Mouse (Mus musculus): ENCODE measurements around the gene Fpr-rs4. TPM values are rescaled to one million over a fixed set of nuclear protein-coding genes. Genes with fewer than 3 reads are reported as not detected.
"Not testable (repeated sequence)": the region's sequence is repeated elsewhere in the genome, so short reads cannot be mapped to it uniquely, and the experiment has no call there.

Fpr-rs4 gene
- not detected for polyA plus RNA-seq (2012; fragmentation: generic; extraction: Trizol)

DNA sequence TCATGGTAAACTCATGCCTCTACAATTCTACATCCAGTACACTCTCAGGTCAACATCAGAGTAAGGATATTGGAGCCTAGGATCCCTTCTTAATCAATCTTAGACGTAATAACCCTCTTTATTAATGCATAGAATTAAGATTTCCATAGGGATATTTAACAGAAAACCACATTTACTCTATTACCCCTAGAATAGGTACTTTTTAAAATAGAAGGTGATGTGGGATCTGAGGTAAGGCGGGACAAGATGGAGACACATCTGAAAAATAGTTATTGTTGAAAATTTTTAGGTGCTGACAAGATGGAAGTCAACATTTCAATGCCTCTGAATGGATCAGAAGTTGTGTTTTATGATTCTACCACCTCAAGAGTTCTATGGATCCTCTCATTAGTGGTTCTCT lies at the start of gene Fpr-rs4:
Gene Fpr-rs4 (plus strand): TSS at position 301 of the 400 bp plus-strand sequence.
- Histone ChIP-seq H3K79me2 (ENCODE audit: control insufficient read depth, insufficient read depth) (no peaks in the 10 kb centered on the region), H3ac (ENCODE audit: control insufficient read depth, insufficient read length) (no peak within 1 kb of the TSS), H3K36me3 (ENCODE audit: control insufficient read depth, insufficient read depth) (no peaks in the 10 kb centered on the region), H3K27me3 (ENCODE audit: control insufficient read depth, insufficient read depth, insufficient read length) (no peaks in the 10 kb centered on the region), H3K4me2 (ENCODE audit: low read depth) (no peak within 1 kb of the TSS), H3K4me3 (no peak within 1 kb of the TSS)
- no peak for TF ChIP-seq MYOD1 (IDR thresholded peaks at IDR 0.05; ENCODE audit: control insufficient read depth in 1 of 3, insufficient read length in 2 of 3, low read depth in 2 of 3)
- TF ChIP-seq USF1 (IDR thresholded peaks at IDR 0.05; ENCODE audit: low read depth): no peak
- TF ChIP-seq MAX (IDR thresholded peaks at IDR 0.05; ENCODE audit: low read depth): no peak
- TF ChIP-seq MYOG (IDR thresholded peaks at IDR 0.05; ENCODE audit: control insufficient read depth in 1 of 3, insufficient read depth in 1 of 3, insufficient read length in 2 of 3, low read depth in 2 of 3): no peak
- TF ChIP-seq TCF3 (IDR thresholded peaks at IDR 0.05; ENCODE audit: insufficient read length, low read depth): no peak
- no peak for TF ChIP-seq CEBPB (IDR thresholded peaks at IDR 0.05; ENCODE audit: insufficient read depth, poor library complexity, severe bottlenecking)
- no peak for TF ChIP-seq E2F4 (IDR thresholded peaks at IDR 0.05; ENCODE audit: insufficient read depth)
- no peak for TF ChIP-seq SRF (IDR thresholded peaks at IDR 0.05; ENCODE audit: control insufficient read depth, insufficient read length, low read depth)
- no peak for TF ChIP-seq POLR2AphosphoS2 (IDR thresholded peaks at IDR 0.05; ENCODE audit: insufficient read length, low read depth)
- TF ChIP-seq TCF12 (IDR thresholded peaks at IDR 0.05; ENCODE audit: insufficient read depth, poor library complexity, severe bottlenecking): no peak

- TF ChIP-seq REST (IDR thresholded peaks at IDR 0.05; ENCODE audit: insufficient read depth, insufficient read length): no peak
- TF ChIP-seq POLR2AphosphoS2 (IDR thresholded peaks at IDR 0.05; ENCODE audit: insufficient read length, low read depth): no peak
- no peak for TF ChIP-seq MYOG (IDR thresholded peaks at IDR 0.05; ENCODE audit: control insufficient read depth in 1 of 3, insufficient read depth in 1 of 3, insufficient read length in 2 of 3, low read depth in 2 of 3)
- no peak for TF ChIP-seq USF1 (IDR thresholded peaks at IDR 0.05; ENCODE audit: low read depth)
- no peak for TF ChIP-seq MYOD1 (IDR thresholded peaks at IDR 0.05; ENCODE audit: control insufficient read depth in 1 of 3, insufficient read length in 2 of 3, low read depth in 2 of 3)
- no peak for TF ChIP-seq SRF (IDR thresholded peaks at IDR 0.05; ENCODE audit: control insufficient read depth, insufficient read length, low read depth)
- TF ChIP-seq TCF3 (IDR thresholded peaks at IDR 0.05; ENCODE audit: insufficient read length, low read depth): no peak
- TF ChIP-seq POLR2A (IDR thresholded peaks at IDR 0.05; ENCODE audit: insufficient read length, low read depth): no peak
- TF ChIP-seq E2F4 (IDR thresholded peaks at IDR 0.05; ENCODE audit: insufficient read depth): no peak
- TF ChIP-seq TCF12 (IDR thresholded peaks at IDR 0.05; ENCODE audit: insufficient read depth, poor library complexity, severe bottlenecking): no peak
- no peak for TF ChIP-seq MAX (IDR thresholded peaks at IDR 0.05; ENCODE audit: low read depth)
- TF ChIP-seq CEBPB (IDR thresholded peaks at IDR 0.05; ENCODE audit: insufficient read depth, poor library complexity, severe bottlenecking): no peak
- no peak overlapping the region for H3ac ChIP-seq (ENCODE audit: control insufficient read depth, insufficient read length)
- H3K36me3 ChIP-seq (ENCODE audit: control insufficient read depth, insufficient read depth): no peaks in the 10 kb centered on the region
- H3K4me2 ChIP-seq (ENCODE audit: low read depth): no peak overlapping the region
- no peaks in the 10 kb centered on the region for H3K79me2 ChIP-seq (ENCODE audit: control insufficient read depth, insufficient read depth)
- H3K4me3 ChIP-seq: no peak overlapping the region
- H3K27me3 ChIP-seq (ENCODE audit: control insufficient read depth, insufficient read depth, insufficient read length): no peaks in the 10 kb centered on the region
Measured at GRCm38 (mm10) chr17:17973443-17973842, 48.1 kb upstream of the Fpr-rs4 start.

GRCm38 (mm10) chr17:17981232-17981631 lies 40.3 kb upstream of the Fpr-rs4 start:
- not testable (repeated sequence) for H3K79me2 ChIP-seq (ENCODE audit: control insufficient read depth, insufficient read depth); H3K36me3 ChIP-seq (ENCODE audit: control insufficient read depth, insufficient read depth); H3ac ChIP-seq (ENCODE audit: control insufficient read depth, insufficient read length); H3K4me2 ChIP-seq (ENCODE audit: low read depth); H3K4me3 ChIP-seq; H3K27me3 ChIP-seq (ENCODE audit: control insufficient read depth, insufficient read depth, insufficient read length)

- no peak for TF ChIP-seq REST (IDR thresholded peaks at IDR 0.05; ENCODE audit: insufficient read depth, insufficient read length)
- no peak for TF ChIP-seq POLR2A (IDR thresholded peaks at IDR 0.05; ENCODE audit: insufficient read length, low read depth)
- no peak for TF ChIP-seq MAX (IDR thresholded peaks at IDR 0.05; ENCODE audit: low read depth)
- TF ChIP-seq SRF (IDR thresholded peaks at IDR 0.05; ENCODE audit: control insufficient read depth, insufficient read length, low read depth): no peak
- TF ChIP-seq TCF12 (IDR thresholded peaks at IDR 0.05; ENCODE audit: insufficient read depth, poor library complexity, severe bottlenecking): no peak
- H3K27me3 ChIP-seq (ENCODE audit: control insufficient read depth, insufficient read depth, insufficient read length): no peaks in the 10 kb centered on the region
- no peaks in the 10 kb centered on the region for H3K36me3 ChIP-seq (ENCODE audit: control insufficient read depth, insufficient read depth)
Measured at GRCm38 (mm10) chr17:18004752-18005151, 16.8 kb upstream of the Fpr-rs4 start.

GRCm38 (mm10) chr17:18049124-18049523 lies 27.6 kb downstream of the Fpr-rs4 start, which contains the start of gene Vmn2r124:
Gene Vmn2r124, plus strand, starts transcription at chr17:18049424.
- Histone ChIP-seq H3K4me2 (ENCODE audit: low read depth) (no peak within 1 kb of the TSS), H3K4me3 (no peak within 1 kb of the TSS), H3K36me3 (ENCODE audit: control insufficient read depth, insufficient read depth) (no peaks in the 10 kb centered on the region), H3ac (ENCODE audit: control insufficient read depth, insufficient read length) (no peak within 1 kb of the TSS), H3K79me2 (ENCODE audit: control insufficient read depth, insufficient read depth) (no peaks in the 10 kb centered on the region), H3K27me3 (ENCODE audit: control insufficient read depth, insufficient read depth, insufficient read length) (no peaks in the 10 kb centered on the region)
- no peak for TF ChIP-seq SRF (IDR thresholded peaks at IDR 0.05; ENCODE audit: control insufficient read depth, insufficient read length, low read depth)
- TF ChIP-seq E2F4 (IDR thresholded peaks at IDR 0.05; ENCODE audit: insufficient read depth): no peak
- no peak for TF ChIP-seq TCF12 (IDR thresholded peaks at IDR 0.05; ENCODE audit: insufficient read depth, poor library complexity, severe bottlenecking)
- TF ChIP-seq POLR2A (IDR thresholded peaks at IDR 0.05; ENCODE audit: insufficient read length, low read depth): no peak
- TF ChIP-seq MYOG (IDR thresholded peaks at IDR 0.05; ENCODE audit: control insufficient read depth in 1 of 3, insufficient read depth in 1 of 3, insufficient read length in 2 of 3, low read depth in 2 of 3): no peak
- no peak for TF ChIP-seq CEBPB (IDR thresholded peaks at IDR 0.05; ENCODE audit: insufficient read depth, poor library complexity, severe bottlenecking)
- TF ChIP-seq USF1 (IDR thresholded peaks at IDR 0.05; ENCODE audit: low read depth): no peak
- TF ChIP-seq MYOD1 (IDR thresholded peaks at IDR 0.05; ENCODE audit: control insufficient read depth in 1 of 3, insufficient read length in 2 of 3, low read depth in 2 of 3): no peak
- TF ChIP-seq MAX (IDR thresholded peaks at IDR 0.05; ENCODE audit: low read depth): no peak
- TF ChIP-seq POLR2AphosphoS2 (IDR thresholded peaks at IDR 0.05; ENCODE audit: insufficient read length, low read depth): no peak
- TF ChIP-seq TCF3 (IDR thresholded peaks at IDR 0.05; ENCODE audit: insufficient read length, low read depth): no peak
- no peak for TF ChIP-seq REST (IDR thresholded peaks at IDR 0.05; ENCODE audit: insufficient read depth, insufficient read length)

More at GRCm38 (mm10) chr17:18004752-18005151, 16.8 kb upstream of the Fpr-rs4 start:
- no peaks in the 10 kb centered on the region for H3K79me2 ChIP-seq (ENCODE audit: control insufficient read depth, insufficient read depth)
- no peak overlapping the region for H3K4me3 ChIP-seq
- no peak overlapping the region for H3ac ChIP-seq (ENCODE audit: control insufficient read depth, insufficient read length)
- H3K4me2 ChIP-seq (ENCODE audit: low read depth): no peak overlapping the region

Other genes starting within 250 kb of the Fpr-rs4 start
- 5.2 TPM for gene Spaca6, start 194.6 kb upstream of the Fpr-rs4 start, polyA plus RNA-seq (2012; fragmentation: generic; extraction: Trizol)
- gene Has1, start 166.5 kb upstream of the Fpr-rs4 start, polyA plus RNA-seq (2012; fragmentation: generic; extraction: Trizol): 4.0 TPM
- not detected for gene Fpr1, start 137.8 kb upstream of the Fpr-rs4 start, polyA plus RNA-seq (2012; fragmentation: generic; extraction: Trizol)
- not detected for gene Fpr2, start 133.9 kb upstream of the Fpr-rs4 start, polyA plus RNA-seq (2012; fragmentation: generic; extraction: Trizol)
- not detected for gene Fpr3, start 133.9 kb upstream of the Fpr-rs4 start, polyA plus RNA-seq (2012; fragmentation: generic; extraction: Trizol)
- not detected for gene Vmn2r124, start 27.7 kb downstream of the Fpr-rs4 start, polyA plus RNA-seq (2012; fragmentation: generic; extraction: Trizol)
- not detected for gene Vmn2r91, start 63.3 kb downstream of the Fpr-rs4 start, polyA plus RNA-seq (2012; fragmentation: generic; extraction: Trizol)
- not detected for gene Vmn2r92, start 130.2 kb downstream of the Fpr-rs4 start, polyA plus RNA-seq (2012; fragmentation: generic; extraction: Trizol)

Data from myocyte (in vitro differentiated cells).